Mouse (Mus musculus): ENCODE measurements at regions not wholly inside any gene's neighbourhood (a gene's known extent, or its start where the extent isn't known, plus 50 kb on each side); places are given as distances from the start of the nearest gene placed in this dataset.

DNA sequence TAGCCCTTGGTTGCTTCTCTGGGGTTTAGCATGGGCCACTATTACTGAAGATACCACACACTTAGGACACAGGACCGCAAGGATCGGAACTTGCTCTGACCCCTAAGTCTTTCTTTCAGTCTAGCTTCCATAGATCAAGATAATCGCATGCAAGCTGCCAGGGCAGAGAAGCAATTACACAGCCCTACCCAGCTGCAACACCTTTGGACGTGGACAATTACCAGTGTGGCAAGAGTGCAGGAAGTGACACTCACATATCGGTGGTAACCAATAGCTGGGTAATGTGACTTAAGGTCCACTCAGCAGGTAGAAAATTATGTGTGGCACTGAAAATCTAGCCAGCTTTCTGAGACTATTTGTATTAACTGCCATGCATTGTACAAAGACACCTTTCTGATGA is 973.6 kb upstream of the Lrrc6 start:
- H3K27ac ChIP-seq: no peak overlapping the region
- H3K27me3 ChIP-seq: 0 out of 2 replicates have a peak, but pooled peaks cover 3% of the 10 kb centered on the region
- H3K4me1 ChIP-seq (replicated peaks): no peaks in the 10 kb centered on the region
- H3K4me2 ChIP-seq: no peak overlapping the region
- H3K9me3 ChIP-seq: no peaks in the 10 kb centered on the region
- no peak for ATAC-seq (ENCODE audit: low FRiP score)
- no peak overlapping the region for H3K9ac ChIP-seq
- WGBS: 90% methylated on average over 5 of the region's 5 CpGs
- H3K36me3 ChIP-seq: no peaks in the 10 kb centered on the region
- no peak overlapping the region for H3K4me3 ChIP-seq

DNA sequence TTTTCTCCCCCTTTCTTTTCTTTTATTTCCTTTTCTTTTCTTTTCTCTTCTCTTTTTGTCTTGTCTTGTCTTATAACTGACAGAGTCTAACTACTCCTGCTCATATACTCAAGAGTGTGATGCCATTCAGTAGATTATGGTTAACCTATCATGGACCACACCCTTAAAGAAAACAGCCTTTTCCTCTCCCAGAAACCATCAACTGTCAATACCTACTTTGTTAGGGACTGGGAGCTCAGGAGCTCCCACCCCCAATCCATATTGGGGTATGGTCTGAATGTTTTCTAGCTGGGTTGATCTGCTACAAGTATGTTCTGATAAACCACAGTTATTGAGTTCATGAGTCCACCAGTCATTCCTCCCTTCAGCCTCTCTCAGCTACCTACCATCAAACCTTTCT is 972.3 kb upstream of the Lrrc6 start:
- Histone ChIP-seq H3K27me3 (no peaks in the 10 kb centered on the region), H3K27ac (no peak overlapping the region), H3K9ac (no peak overlapping the region), H3K4me3 (no peak overlapping the region), H3K4me1 (replicated peaks) (no peaks in the 10 kb centered on the region), H3K4me2 (no peak overlapping the region), H3K9me3 (no peaks in the 10 kb centered on the region), H3K36me3 (no peaks in the 10 kb centered on the region)
- no peak for ATAC-seq (ENCODE audit: low FRiP score)

DNA sequence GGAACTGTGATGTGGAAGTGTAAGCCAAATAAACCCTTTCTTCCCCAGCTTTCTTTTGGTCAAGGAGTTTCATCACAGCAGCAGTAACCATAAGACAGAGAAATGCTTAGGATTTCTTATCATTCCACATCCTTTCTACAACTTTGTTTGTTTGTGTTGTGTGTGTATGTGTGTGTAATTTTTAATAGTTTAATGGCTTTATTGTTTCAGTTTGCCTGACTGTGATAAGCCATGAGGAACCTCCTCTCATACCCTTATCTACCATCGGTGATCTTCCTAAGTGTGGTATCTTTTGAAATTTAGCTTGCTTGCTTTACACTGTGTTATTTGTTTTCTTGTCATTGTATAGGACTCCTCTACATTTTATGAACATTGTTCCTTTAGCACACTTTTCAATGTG is 970.6 kb upstream of the Lrrc6 start:
- Histone ChIP-seq H3K27me3 (no peaks in the 10 kb centered on the region), H3K4me3 (no peak overlapping the region), H3K9me3 (no peaks in the 10 kb centered on the region), H3K4me2 (no peak overlapping the region), H3K27ac (no peak overlapping the region), H3K36me3 (no peaks in the 10 kb centered on the region), H3K9ac (no peak overlapping the region), H3K4me1 (replicated peaks) (no peaks in the 10 kb centered on the region)
- WGBS: 96% methylated on average over 1 of the region's 1 CpGs
- ATAC-seq (ENCODE audit: low FRiP score): no peak

DNA sequence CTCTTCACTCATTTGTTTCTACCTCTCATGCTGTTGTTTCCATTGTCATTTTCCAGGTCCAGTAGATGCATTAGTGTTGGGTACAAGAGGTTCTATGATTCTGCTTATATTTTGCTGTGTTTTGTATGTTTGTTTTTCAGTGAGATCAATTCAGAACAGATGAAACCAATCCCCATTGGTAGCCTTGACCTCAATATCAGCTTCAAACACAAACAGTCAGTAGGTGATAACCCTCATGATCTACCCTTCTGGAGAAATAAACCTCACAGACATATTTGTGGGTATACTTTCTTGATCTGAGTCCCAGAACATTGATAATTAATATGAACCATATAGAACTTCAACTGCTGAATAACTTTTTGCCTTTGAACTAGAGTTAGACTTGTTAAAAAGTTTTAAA is 969.3 kb upstream of the Lrrc6 start:
- no peaks in the 10 kb centered on the region for H3K36me3 ChIP-seq
- no peaks in the 10 kb centered on the region for H3K9me3 ChIP-seq
- no peak overlapping the region for H3K9ac ChIP-seq
- no peak overlapping the region for H3K4me3 ChIP-seq
- H3K27me3 ChIP-seq: no peaks in the 10 kb centered on the region
- ATAC-seq (ENCODE audit: low FRiP score): no peak
- no peaks in the 10 kb centered on the region for H3K4me1 ChIP-seq (replicated peaks)
- no peak overlapping the region for H3K27ac ChIP-seq
- H3K4me2 ChIP-seq: no peak overlapping the region

DNA sequence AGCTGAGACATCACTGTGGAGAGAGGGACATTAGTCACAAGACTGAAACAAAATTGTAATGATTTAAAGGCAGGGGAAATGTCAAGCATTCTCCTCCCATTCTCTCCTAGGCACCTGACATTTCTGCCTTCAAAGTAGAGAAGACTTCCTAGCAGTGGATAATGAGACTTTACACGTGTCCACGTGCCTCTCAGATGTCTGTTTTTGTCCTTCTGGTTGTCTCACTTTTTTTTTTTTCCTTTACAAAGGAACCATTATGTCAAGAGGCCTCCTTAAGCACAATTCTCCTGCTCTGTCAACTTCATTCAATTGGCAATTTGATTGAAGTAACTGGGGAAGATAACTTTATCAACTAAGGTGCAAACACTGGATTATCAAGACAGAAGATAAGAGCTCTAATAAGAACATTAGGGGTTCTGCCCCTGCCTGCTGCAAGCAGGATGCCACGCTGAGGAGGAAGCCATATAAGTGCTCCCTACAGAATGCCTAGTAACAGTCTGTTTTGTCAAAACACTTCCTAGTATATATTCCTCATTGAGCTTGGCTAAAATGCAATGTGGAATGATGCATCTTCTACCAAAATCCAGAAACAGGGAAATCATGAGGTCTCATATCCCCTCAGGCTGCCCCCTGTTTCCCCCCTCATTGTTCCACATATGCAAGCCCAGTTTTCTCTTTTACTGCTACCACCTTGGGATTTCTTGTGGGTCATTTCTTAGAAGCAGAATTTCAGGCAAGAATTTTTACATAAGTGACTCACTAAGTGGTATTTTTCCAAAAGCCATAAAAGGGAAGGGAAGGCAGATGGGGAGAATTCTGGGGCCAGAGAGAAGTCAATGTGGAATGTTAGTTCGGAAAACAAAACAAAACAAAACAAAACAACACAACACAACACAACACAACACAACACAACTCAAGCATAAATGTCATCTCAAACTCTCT is 967.0 kb upstream of the Lrrc6 start:
- WGBS: 40% methylated on average over 4 of the region's 4 CpGs
- Histone ChIP-seq H3K27me3 (no peaks in the 10 kb centered on the region), H3K36me3 (no peaks in the 10 kb centered on the region), H3K9ac (no peak overlapping the region), H3K9me3 (no peaks in the 10 kb centered on the region), H3K4me3 (no peak overlapping the region), H3K4me1 (replicated peaks) (no peaks in the 10 kb centered on the region), H3K27ac (no peak overlapping the region), H3K4me2 (no peak overlapping the region)
- ATAC-seq (ENCODE audit: low FRiP score): no peak

DNA sequence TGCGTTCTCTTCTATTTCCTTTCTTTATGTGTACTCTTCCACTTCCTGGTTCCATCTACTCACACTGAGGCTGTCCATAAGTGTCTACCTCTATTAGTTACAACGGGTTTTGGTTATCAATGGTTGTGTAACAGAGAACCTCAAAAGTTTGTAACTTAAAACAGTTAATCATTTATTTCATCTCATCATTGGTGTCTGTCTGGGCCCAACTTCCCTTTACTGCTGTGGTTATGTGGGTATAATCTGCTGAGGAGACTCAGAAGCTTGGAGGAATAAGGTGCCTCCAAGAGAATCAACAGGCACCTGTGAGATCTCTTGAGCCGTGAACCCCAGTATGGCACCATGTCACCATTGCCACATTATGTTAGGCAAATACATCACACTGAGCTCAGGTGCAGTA is 962.2 kb upstream of the Lrrc6 start:
- Histone ChIP-seq H3K9me3 (no peaks in the 10 kb centered on the region), H3K27me3 (no peaks in the 10 kb centered on the region), H3K9ac (no peak overlapping the region), H3K4me3 (no peak overlapping the region), H3K4me2 (no peak overlapping the region), H3K27ac (no peak overlapping the region), H3K36me3 (no peaks in the 10 kb centered on the region), H3K4me1 (replicated peaks) (no peaks in the 10 kb centered on the region)
- no peak for ATAC-seq (ENCODE audit: low FRiP score)
- WGBS: 91% methylated on average over 3 of the region's 3 CpGs

DNA sequence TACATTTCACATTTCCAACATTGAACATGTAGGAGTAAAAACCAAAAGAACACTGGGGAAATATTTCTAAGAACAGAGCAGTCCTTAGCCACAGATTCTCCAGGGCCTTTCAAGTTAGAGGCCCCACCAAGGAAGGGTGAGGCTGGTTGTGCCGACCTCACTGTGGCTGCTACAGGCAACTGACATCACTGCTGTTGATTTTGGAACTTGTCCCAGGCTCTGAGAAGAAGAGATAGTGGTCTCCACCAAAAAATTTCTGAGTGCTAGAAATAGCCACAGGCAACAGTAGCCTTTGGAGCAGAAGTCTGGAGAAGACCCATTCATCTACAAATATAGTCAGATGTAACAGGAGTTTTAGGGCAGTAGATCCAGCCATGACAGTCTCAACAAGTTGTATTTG is 959.7 kb upstream of the Lrrc6 start:
- no peaks in the 10 kb centered on the region for H3K4me1 ChIP-seq (replicated peaks)
- no peak overlapping the region for H3K4me2 ChIP-seq
- H3K36me3 ChIP-seq: no peaks in the 10 kb centered on the region
- no peaks in the 10 kb centered on the region for H3K9me3 ChIP-seq
- no peak overlapping the region for H3K9ac ChIP-seq
- H3K27me3 ChIP-seq: no peaks in the 10 kb centered on the region
- no peak overlapping the region for H3K27ac ChIP-seq
- no peak overlapping the region for H3K4me3 ChIP-seq
- 80% methylated on average over 1 of the region's 1 CpGs for WGBS
- no peak for ATAC-seq (ENCODE audit: low FRiP score)

DNA sequence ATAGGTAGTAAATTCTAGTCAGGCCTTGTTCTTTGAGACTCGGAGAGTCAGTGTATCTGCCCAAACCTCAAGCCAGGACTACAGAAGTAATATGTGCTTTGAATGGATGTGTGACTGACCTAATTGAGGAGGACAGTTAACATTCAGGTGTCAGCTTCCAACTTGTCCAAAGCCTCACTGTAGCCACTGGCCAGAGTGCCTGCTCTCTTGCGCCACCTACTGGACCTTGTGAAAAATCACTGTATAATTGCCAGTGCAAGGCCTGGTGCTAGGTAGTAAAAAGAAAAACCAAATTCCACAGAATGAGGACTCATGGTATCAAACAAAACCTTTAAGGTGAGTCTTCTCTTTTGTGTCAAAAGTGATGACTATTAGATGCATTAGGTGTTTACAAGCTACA is 933.6 kb upstream of the Lrrc6 start:
- H3K4me3 ChIP-seq: no peak overlapping the region
- no peaks in the 10 kb centered on the region for H3K4me1 ChIP-seq (replicated peaks)
- H3K27me3 ChIP-seq: no peaks in the 10 kb centered on the region
- H3K36me3 ChIP-seq: no peaks in the 10 kb centered on the region
- H3K27ac ChIP-seq: no peak overlapping the region
- 35% methylated on average over 2 of the region's 2 CpGs for WGBS
- no peak overlapping the region for H3K9ac ChIP-seq
- peak; percentile 68; the same call in 1 of the 2 replicates for ATAC-seq (ENCODE audit: low FRiP score)
- H3K9me3 ChIP-seq: no peaks in the 10 kb centered on the region
- H3K4me2 ChIP-seq: no peak overlapping the region

DNA sequence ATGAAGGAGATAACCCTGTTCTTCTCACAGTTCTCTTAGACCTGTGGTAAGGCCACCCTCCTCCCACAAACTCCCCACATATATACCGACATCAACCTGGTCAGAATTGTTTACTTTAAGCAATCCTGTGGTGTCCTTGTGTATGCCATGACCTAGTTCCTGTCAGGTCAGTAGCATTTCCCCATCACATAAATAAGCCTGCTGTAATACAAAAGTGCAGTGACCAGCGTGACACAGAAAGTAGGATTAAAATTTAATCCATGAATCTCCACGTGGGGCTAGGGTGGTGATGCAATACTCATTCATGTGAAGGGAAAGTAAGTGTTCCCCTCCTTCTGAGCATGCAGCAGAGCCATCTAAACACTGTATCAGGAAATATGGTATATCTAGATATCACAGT is 923.2 kb upstream of the Lrrc6 start:
- no peak overlapping the region for H3K4me3 ChIP-seq
- no peaks in the 10 kb centered on the region for H3K9me3 ChIP-seq
- no peaks in the 10 kb centered on the region for H3K4me1 ChIP-seq (replicated peaks)
- no peak overlapping the region for H3K4me2 ChIP-seq
- H3K9ac ChIP-seq: no peak overlapping the region
- no peak overlapping the region for H3K27ac ChIP-seq
- no peaks in the 10 kb centered on the region for H3K27me3 ChIP-seq
- no peak for ATAC-seq (ENCODE audit: low FRiP score)
- 85% methylated on average over 3 of the region's 3 CpGs for WGBS
- H3K36me3 ChIP-seq: no peaks in the 10 kb centered on the region

DNA sequence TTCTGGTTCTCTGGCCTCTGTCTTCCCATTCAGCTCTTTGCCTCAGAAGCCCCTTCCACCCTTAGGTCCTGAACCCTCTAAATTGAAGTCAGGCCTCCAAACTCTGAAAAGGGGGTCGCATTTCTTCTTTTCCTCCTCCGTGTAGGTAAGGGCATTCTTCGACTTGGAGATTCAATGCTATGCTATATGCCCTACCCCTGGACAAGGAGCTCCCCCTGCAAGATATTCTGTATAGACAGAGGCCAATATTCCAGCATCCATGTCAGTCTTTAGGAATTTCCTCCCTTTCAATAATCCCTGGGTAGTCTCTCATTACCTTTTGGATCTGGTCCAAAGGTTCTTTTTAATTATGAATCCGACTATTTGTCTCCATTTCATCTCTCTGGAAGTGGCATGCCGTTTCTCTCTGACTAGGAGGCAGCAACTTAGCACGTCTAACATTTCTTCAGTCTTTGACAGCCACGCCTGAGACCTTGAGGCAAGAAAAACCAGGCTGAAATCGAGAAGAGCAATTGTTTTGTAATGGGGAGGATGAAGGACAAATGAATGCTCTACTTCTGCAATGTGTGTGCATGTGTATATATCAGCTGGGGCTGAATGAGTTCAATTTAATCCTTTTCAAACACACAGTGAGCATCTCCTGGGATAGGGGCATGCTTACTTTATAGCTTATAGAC is 921.7 kb upstream of the Lrrc6 start:
- Histone ChIP-seq H3K9ac (no peak overlapping the region), H3K9me3 (no peaks in the 10 kb centered on the region), H3K4me1 (replicated peaks) (no peaks in the 10 kb centered on the region), H3K36me3 (no peaks in the 10 kb centered on the region), H3K4me3 (no peak overlapping the region), H3K27ac (no peak overlapping the region), H3K27me3 (no peaks in the 10 kb centered on the region), H3K4me2 (no peak overlapping the region)
- 76% methylated on average over 8 of the region's 8 CpGs for WGBS
- ATAC-seq (ENCODE audit: low FRiP score): no peak

DNA sequence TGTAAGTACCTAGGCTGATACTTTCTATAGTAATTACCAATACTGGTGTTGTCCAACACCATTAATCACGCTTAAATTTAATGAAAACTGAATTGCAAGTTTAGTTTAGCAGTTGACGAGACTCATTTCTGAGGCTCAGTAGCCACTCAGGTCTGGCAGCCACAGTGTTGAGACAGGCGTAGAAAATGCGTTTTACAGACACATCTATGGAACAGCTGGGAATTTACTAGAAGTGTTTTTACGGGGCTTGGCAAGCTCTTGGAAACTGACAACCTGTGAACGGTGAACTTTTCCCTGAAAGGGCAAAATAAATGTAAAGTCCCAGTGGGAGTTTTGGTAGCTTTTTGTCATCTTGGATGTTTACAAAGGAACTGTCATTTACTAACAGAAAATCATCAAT is 920.1 kb upstream of the Lrrc6 start:
- Histone ChIP-seq H3K9ac (no peak overlapping the region), H3K4me3 (no peak overlapping the region), H3K9me3 (no peaks in the 10 kb centered on the region), H3K27me3 (no peaks in the 10 kb centered on the region), H3K4me2 (no peak overlapping the region), H3K4me1 (replicated peaks) (no peaks in the 10 kb centered on the region), H3K27ac (no peak overlapping the region), H3K36me3 (no peaks in the 10 kb centered on the region)
- 64% methylated on average over 6 of the region's 6 CpGs for WGBS
- ATAC-seq (ENCODE audit: low FRiP score): no peak

DNA sequence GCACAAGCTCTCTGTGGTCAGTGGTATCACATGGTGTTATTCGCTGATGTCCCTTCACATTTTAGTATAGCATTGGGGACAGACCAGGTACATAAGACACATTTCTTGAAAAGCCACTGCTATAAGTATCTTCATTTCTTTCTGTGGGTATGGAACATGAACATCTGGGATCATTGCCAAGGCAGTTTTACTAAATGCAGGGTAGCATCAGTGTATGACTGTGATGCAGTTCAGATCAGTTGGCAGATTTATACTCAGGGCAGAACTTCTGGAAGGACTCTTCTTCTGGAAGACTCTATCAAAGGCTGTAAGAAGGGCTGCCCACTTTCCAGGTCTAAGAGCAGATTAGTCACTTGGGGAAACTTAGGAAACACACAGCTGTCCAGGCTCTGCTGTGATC is 919.0 kb upstream of the Lrrc6 start:
- 94% methylated on average over 1 of the region's 1 CpGs for WGBS
- Histone ChIP-seq H3K9ac (no peak overlapping the region), H3K4me2 (no peak overlapping the region), H3K4me3 (no peak overlapping the region), H3K4me1 (replicated peaks) (no peaks in the 10 kb centered on the region), H3K27me3 (no peaks in the 10 kb centered on the region), H3K27ac (no peak overlapping the region), H3K9me3 (no peaks in the 10 kb centered on the region), H3K36me3 (no peaks in the 10 kb centered on the region)
- ATAC-seq (ENCODE audit: low FRiP score): no peak

DNA sequence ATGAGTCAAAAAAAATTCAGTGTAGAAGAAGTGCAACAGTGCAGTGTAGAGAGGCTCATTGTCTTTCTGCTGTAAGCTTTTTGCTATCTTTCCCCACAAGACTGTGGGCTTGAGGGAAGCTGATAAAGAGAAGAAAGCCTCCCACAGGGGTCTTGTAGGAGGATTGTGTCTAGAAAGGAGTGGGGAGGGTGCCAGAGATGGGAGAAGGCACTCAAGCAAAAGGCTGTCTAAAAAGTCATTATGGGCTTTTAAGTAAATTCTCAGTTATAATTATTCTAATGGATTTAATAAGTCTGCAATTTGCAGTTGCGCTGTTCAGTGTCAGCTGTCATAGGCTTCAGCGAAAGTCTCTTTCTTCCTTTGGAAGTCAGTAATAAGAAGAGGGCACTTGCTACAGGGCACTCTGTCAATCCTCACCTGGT is 917.0 kb upstream of the Lrrc6 start:
- ATAC-seq (ENCODE audit: low FRiP score): no peak
- H3K27ac ChIP-seq: no peak overlapping the region
- WGBS: 88% methylated on average over 2 of the region's 2 CpGs
- no peaks in the 10 kb centered on the region for H3K9me3 ChIP-seq
- H3K27me3 ChIP-seq: no peaks in the 10 kb centered on the region
- H3K4me2 ChIP-seq: no peak overlapping the region
- H3K36me3 ChIP-seq: no peaks in the 10 kb centered on the region
- H3K9ac ChIP-seq: no peak overlapping the region
- H3K4me3 ChIP-seq: no peak overlapping the region
- no peaks in the 10 kb centered on the region for H3K4me1 ChIP-seq (replicated peaks)
